Comparison of ENCODE assay signal across 10 mouse cellular contexts in the genomic region with DNA sequence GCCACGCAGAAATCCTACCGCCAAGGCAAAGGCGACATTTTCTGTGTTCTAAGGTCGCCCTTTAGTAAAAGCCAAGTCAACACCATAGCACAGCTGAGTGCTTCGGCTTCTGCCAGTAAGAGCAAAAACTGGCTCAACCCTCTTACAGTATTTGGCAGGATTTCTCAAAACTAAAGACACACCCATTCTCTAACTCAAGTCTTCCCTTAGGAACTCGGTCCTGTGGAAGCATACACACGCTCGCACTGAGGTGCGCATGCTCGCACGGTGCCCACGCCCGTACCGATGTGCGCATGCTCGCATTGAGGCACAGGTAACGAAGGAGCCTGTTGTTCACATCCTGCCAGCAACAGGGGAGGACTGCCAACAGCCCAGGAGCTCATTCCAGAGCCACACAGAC. TPM values are rescaled to one million over a fixed set of nuclear protein-coding genes. Genes with fewer than 3 reads are reported as not detected.
DNase-seq lines count a peak whose midpoint lies in the region; ATAC-seq and TF ChIP-seq lines count a peak whose summit lies in the region.
"Had no signal": no experiment of that assay in that cellular context is flagged by ENCODE, and none has a peak within 500 bp of the region (broad histone marks: within the 10 kb centered on the region; RNA-seq: fewer than 3 reads in every experiment).

No protein-coding gene starts in this region.

- peak; percentile 37 to 62 for DNase-seq in adrenal gland, adult (ENCODE audit: inconsistent age in 2 of 2, low spot score in 1 of 2)
- DNase-seq in adrenal gland, postnatal 4 days (ENCODE audit: low spot score in 2 of 2) = no peak
- peak; percentile 15 for DNase-seq in spleen, postnatal 36 days (ENCODE audit: low spot score in 2 of 2)
- no peak for DNase-seq in spleen, postnatal 10 days (ENCODE audit: low spot score in 2 of 2)
- DNase-seq in heart, adult 8-10 months (ENCODE audit: low spot score) = peak; percentile 62
- peak; percentile 32 for DNase-seq in limb, embryonic 14.5 days (ENCODE audit: low spot score)

- H3K9ac ChIP-seq in limb, embryonic 14.5 days (ENCODE audit: low read depth, low read length, severe bottlenecking) = no peak overlapping the region
- H3K9ac ChIP-seq in stomach, embryonic 14.5 days (replicated peaks; ENCODE audit: low read depth, low read length) = no peak overlapping the region
- no peak overlapping the region for H3K9ac ChIP-seq in midbrain, embryonic 15.5 days
- H3K9ac ChIP-seq: midbrain, embryonic 12.5 days had no signal

- H3K36me3 ChIP-seq in limb, embryonic 14.5 days (ENCODE audit: control insufficient read depth, insufficient read depth, low read length) = no peaks in the 10 kb centered on the region
- H3K36me3 ChIP-seq in stomach, embryonic 14.5 days (ENCODE audit: control insufficient read depth, insufficient read depth, low read length) = no peaks in the 10 kb centered on the region
- no peaks in the 10 kb centered on the region for H3K36me3 ChIP-seq in midbrain, embryonic 15.5 days (replicated peaks)
- H3K36me3 ChIP-seq: midbrain, embryonic 12.5 days had no signal

- H3K4me2 ChIP-seq in limb, embryonic 14.5 days (replicated peaks; ENCODE audit: low read depth, low read length, severe bottlenecking) = no peak overlapping the region
- no peak overlapping the region for H3K4me2 ChIP-seq in stomach, embryonic 14.5 days (replicated peaks; ENCODE audit: low read depth, low read length)
- H3K4me2 ChIP-seq in midbrain, embryonic 15.5 days = no peak overlapping the region
- H3K4me2 ChIP-seq: midbrain, embryonic 12.5 days had no signal

- H3K27me3 ChIP-seq in limb, embryonic 14.5 days (ENCODE audit: control insufficient read depth, insufficient read depth, low read length) = no peaks in the 10 kb centered on the region
- no peaks in the 10 kb centered on the region for H3K27me3 ChIP-seq in stomach, embryonic 14.5 days (ENCODE audit: control insufficient read depth, insufficient read depth, low read length)
- H3K27me3 ChIP-seq in midbrain, embryonic 15.5 days (replicated peaks) = no peaks in the 10 kb centered on the region

- no peaks in the 10 kb centered on the region for H3K9me3 ChIP-seq in limb, embryonic 14.5 days (ENCODE audit: control insufficient read depth, low read length)
- no peaks in the 10 kb centered on the region for H3K9me3 ChIP-seq in stomach, embryonic 14.5 days (ENCODE audit: control insufficient read depth, low read depth, low read length)
- H3K9me3 ChIP-seq in midbrain, embryonic 15.5 days = no peaks in the 10 kb centered on the region
- H3K9me3 ChIP-seq: midbrain, embryonic 12.5 days had no signal

- TF ChIP-seq POLR2A in limb, embryonic 14.5 days (IDR thresholded peaks at IDR 0.05; ENCODE audit: borderline replicate concordance, extremely low read depth, insufficient read depth, insufficient read length) = no peak

- H3K4me3 ChIP-seq in limb, embryonic 14.5 days (replicated peaks; ENCODE audit: low read length) = no peak overlapping the region
- H3K4me3 ChIP-seq in stomach, embryonic 14.5 days (ENCODE audit: low read depth, low read length) = no peak overlapping the region
- no peak overlapping the region for H3K4me3 ChIP-seq in midbrain, embryonic 15.5 days
- H3K4me3 ChIP-seq: erythroblast, embryonic 14.5 days; midbrain, embryonic 12.5 days had no signal

- 68% methylated on average over 17 of the region's 17 CpGs for WGBS in limb, embryonic 14.5 days
- WGBS in stomach, embryonic 14.5 days = 77% methylated on average over 17 of the region's 17 CpGs
- WGBS in midbrain, embryonic 15.5 days = 89% methylated on average over 17 of the region's 17 CpGs

- ATAC-seq in limb, embryonic 14.5 days (ENCODE audit: low FRiP score, low read depth) = no peak
- ATAC-seq in stomach, embryonic 14.5 days (ENCODE audit: insufficient number of reproducible peaks, insufficient read depth, low FRiP score, low read depth) = no peak
- ATAC-seq in midbrain, embryonic 15.5 days (replicated peaks) = no peak

- 0 out of 2 replicates have a peak, but pooled peaks cover 5% of the 10 kb centered on the region for H3K4me1 ChIP-seq in limb, embryonic 14.5 days (ENCODE audit: control insufficient read depth, insufficient read depth, low read length)
- peaks cover 21% of the 10 kb centered on the region for H3K4me1 ChIP-seq in stomach, embryonic 14.5 days (ENCODE audit: control insufficient read depth, insufficient read depth, low read length)
- H3K4me1 ChIP-seq in midbrain, embryonic 15.5 days = no peaks in the 10 kb centered on the region

- H3K27ac ChIP-seq in limb, embryonic 14.5 days (replicated peaks; ENCODE audit: low read depth, low read length) = 0 out of 2 replicates have a peak overlapping the region, but pooled peaks have one; percentile 35
- peak overlapping the region; percentile 53; the same call in 1 of the 2 replicates for H3K27ac ChIP-seq in stomach, embryonic 14.5 days (ENCODE audit: low read length)
- H3K27ac ChIP-seq in midbrain, embryonic 15.5 days = no peak overlapping the region
- H3K27ac ChIP-seq: midbrain, embryonic 12.5 days had no signal

RNA-seq across cellular contexts. Expression of gene Smad5, which starts 20.5 kb away (rescaled TPM):
- 10 to 100 TPM; 80.4 to 81.3 TPM for total RNA-seq in adrenal gland, postnatal 4 days (2021)
- total RNA-seq in heart, adult 8-10 months (2022) = 10 to 100 TPM; 28.0 to 32.0 (median 28.8) TPM
- 58.5 and 78.3 TPM in 2 replicates for polyA plus RNA-seq in limb, embryonic 14.5 days (2012; rRNA removed)
- 48.2 and 57.2 TPM in 2 replicates for polyA plus RNA-seq in limb, embryonic 14.5 days (2014; fragmentation: Nextera tagmentation; extraction: Ambion mirVana)
- polyA plus RNA-seq in stomach, embryonic 14.5 days (2014; fragmentation: Nextera tagmentation; extraction: Ambion mirVana) = 51.1 and 52.7 TPM in 2 replicates
- 20.8 and 21.2 TPM in 2 replicates for polyA plus RNA-seq in midbrain, embryonic 15.5 days (2015; fragmentation: Nextera tagmentation; extraction: Ambion mirVana)

Comparison
In these comparisons a context has a peak if more than half of its experiments do, and no peak if none do; other contexts are left out.
1. DNase-seq: peak in adrenal gland, adult (2 of 2), spleen, postnatal 36 days (2 of 2), heart, adult 8-10 months (single experiment) and limb, embryonic 14.5 days (single experiment); none in adrenal gland, postnatal 4 days (0 of 2) and spleen, postnatal 10 days (0 of 2).